Mouse (Mus musculus): ENCODE measurements at regions not wholly inside any gene's neighbourhood (a gene's known extent, or its start where the extent isn't known, plus 50 kb on each side); places are given as distances from the start of the nearest gene placed in this dataset.

- no peak for ATAC-seq (replicated peaks; ENCODE audit: low FRiP score, poor library complexity, severe bottlenecking)
Observed at GRCm38 (mm10) chr15:63061891-63062290, 783.1 kb downstream of the Gsdmc2 start.

- ATAC-seq (replicated peaks; ENCODE audit: low FRiP score, poor library complexity, severe bottlenecking), result no peak
Observed at GRCm38 (mm10) chr15:63060826-63061225, 784.2 kb downstream of the Gsdmc2 start.

GRCm38 (mm10) chr15:63052570-63053255 lies 792.3 kb downstream of the Gsdmc2 start:
- ATAC-seq (replicated peaks; ENCODE audit: low FRiP score, poor library complexity, severe bottlenecking), result no peak

GRCm38 (mm10) chr15:63050033-63050432 lies 794.9 kb downstream of the Gsdmc2 start:
- ATAC-seq (replicated peaks; ENCODE audit: low FRiP score, poor library complexity, severe bottlenecking), result no peak

- ATAC-seq (replicated peaks; ENCODE audit: low FRiP score, poor library complexity, severe bottlenecking), result no peak
Observed at GRCm38 (mm10) chr15:63042367-63042766, 802.6 kb downstream of the Gsdmc2 start.

GRCm38 (mm10) chr15:63036241-63036640 lies 808.7 kb downstream of the Gsdmc2 start:
- no peak for ATAC-seq (replicated peaks; ENCODE audit: low FRiP score, poor library complexity, severe bottlenecking)

- ATAC-seq (replicated peaks; ENCODE audit: low FRiP score, poor library complexity, severe bottlenecking), result no peak
Observed at GRCm38 (mm10) chr15:63020826-63021225, 824.2 kb downstream of the Gsdmc2 start.

- no peak for ATAC-seq (replicated peaks; ENCODE audit: low FRiP score, poor library complexity, severe bottlenecking)
Observed at GRCm38 (mm10) chr15:63017966-63018365, 827.0 kb downstream of the Gsdmc2 start.

- ATAC-seq (replicated peaks; ENCODE audit: low FRiP score, poor library complexity, severe bottlenecking), result no peak
Observed at GRCm38 (mm10) chr15:63006471-63007228, 838.3 kb downstream of the Gsdmc2 start.

- ATAC-seq (replicated peaks; ENCODE audit: low FRiP score, poor library complexity, severe bottlenecking), result no peak
Observed at GRCm38 (mm10) chr15:62994691-62995090, 850.3 kb downstream of the Gsdmc2 start.

GRCm38 (mm10) chr15:62986871-62987270 lies 858.1 kb downstream of the Gsdmc2 start:
- no peak for ATAC-seq (replicated peaks; ENCODE audit: low FRiP score, poor library complexity, severe bottlenecking)

GRCm38 (mm10) chr15:62986147-62986546 lies 858.8 kb downstream of the Gsdmc2 start:
- no peak for ATAC-seq (replicated peaks; ENCODE audit: low FRiP score, poor library complexity, severe bottlenecking)

- no peak for ATAC-seq (replicated peaks; ENCODE audit: low FRiP score, poor library complexity, severe bottlenecking)
Observed at GRCm38 (mm10) chr15:62970566-62970965, 874.4 kb downstream of the Gsdmc2 start.

GRCm38 (mm10) chr15:62962681-62963080 lies 882.3 kb downstream of the Gsdmc2 start:
- no peak for ATAC-seq (replicated peaks; ENCODE audit: low FRiP score, poor library complexity, severe bottlenecking)

- no peak for ATAC-seq (replicated peaks; ENCODE audit: low FRiP score, poor library complexity, severe bottlenecking)
Observed at GRCm38 (mm10) chr15:62960623-62961022, 884.4 kb downstream of the Gsdmc2 start.

- ATAC-seq (replicated peaks; ENCODE audit: low FRiP score, poor library complexity, severe bottlenecking), result no peak
Observed at GRCm38 (mm10) chr15:62958506-62959330, 886.3 kb downstream of the Gsdmc2 start.

- no peak for ATAC-seq (replicated peaks; ENCODE audit: low FRiP score, poor library complexity, severe bottlenecking)
Observed at GRCm38 (mm10) chr15:62954889-62955288, 890.1 kb downstream of the Gsdmc2 start.

- no peak for ATAC-seq (replicated peaks; ENCODE audit: low FRiP score, poor library complexity, severe bottlenecking)
Observed at GRCm38 (mm10) chr15:62954322-62954820, 890.6 kb downstream of the Gsdmc2 start.

- ATAC-seq (replicated peaks; ENCODE audit: low FRiP score, poor library complexity, severe bottlenecking), result no peak
Observed at GRCm38 (mm10) chr15:62953215-62953941, 891.6 kb downstream of the Gsdmc2 start.
